In the genomic region with DNA sequence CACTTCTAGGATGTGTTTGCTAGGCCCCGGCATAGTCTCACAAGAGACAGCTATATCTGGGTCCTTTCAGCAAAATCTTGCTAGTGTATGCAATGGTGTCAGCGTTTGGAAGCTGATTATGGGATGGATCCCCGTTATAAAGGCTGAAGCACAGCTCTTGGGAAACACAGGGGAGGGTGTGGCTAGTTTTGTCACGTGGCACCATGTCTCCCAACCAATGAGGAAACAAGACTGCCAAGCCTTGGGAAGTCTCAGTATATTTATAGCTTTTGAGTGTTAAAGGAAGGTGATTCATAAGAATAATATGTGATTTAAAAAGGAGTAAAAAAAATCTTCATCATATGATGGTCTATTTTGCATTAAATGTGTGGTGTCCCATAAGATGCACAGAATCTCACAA, we compare ENCODE assay signal across 17 mouse cellular contexts.
"Had no signal": no experiment of that assay in that cellular context is flagged by ENCODE, and none has a peak within 500 bp of the region (broad histone marks: within the 10 kb centered on the region; RNA-seq: fewer than 3 reads in every experiment).

No protein-coding gene starts in this region.

- H3K27ac ChIP-seq: limb, embryonic 12.5 days; limb, embryonic 15.5 days; liver, embryonic 14.5 days; midbrain, embryonic 10.5 days; midbrain, embryonic 13.5 days had no signal

- H3K4me2 ChIP-seq: limb, embryonic 12.5 days; limb, embryonic 15.5 days; liver, embryonic 11.5 days; lung, embryonic 14.5 days; midbrain, embryonic 13.5 days had no signal

- H3K9ac ChIP-seq: limb, embryonic 12.5 days; limb, embryonic 15.5 days; liver, embryonic 14.5 days; liver, postnatal 0 days; lung, embryonic 14.5 days; midbrain, embryonic 13.5 days had no signal

- H3K27me3 ChIP-seq: limb, embryonic 12.5 days; limb, embryonic 15.5 days; megakaryocyte, embryonic 14.5 days; midbrain, embryonic 13.5 days had no signal

- H3K36me3 ChIP-seq: limb, embryonic 12.5 days; limb, embryonic 15.5 days; midbrain, embryonic 10.5 days; midbrain, embryonic 13.5 days had no signal

- ATAC-seq: liver, postnatal 0 days; midbrain, embryonic 13.5 days; midbrain, embryonic 16.5 days had no signal

- H3K9me3 ChIP-seq: limb, embryonic 12.5 days; limb, embryonic 15.5 days; megakaryocyte, embryonic 14.5 days; midbrain, embryonic 10.5 days; midbrain, embryonic 13.5 days had no signal

- H3K4me3 ChIP-seq: limb, embryonic 12.5 days; limb, embryonic 15.5 days; megakaryocyte, embryonic 14.5 days; midbrain, embryonic 10.5 days; midbrain, embryonic 13.5 days had no signal

- DNase-seq: kidney, adult 9 months; kidney, postnatal 14 days; kidney, postnatal 4 days; left cerebral cortex, postnatal 4 days; liver, postnatal 0 days; lung, embryonic 14.5 days; lung, postnatal 14 days; thymus, adult 18-20 months; thymus, postnatal 36 days had no signal
